In the genomic region with DNA sequence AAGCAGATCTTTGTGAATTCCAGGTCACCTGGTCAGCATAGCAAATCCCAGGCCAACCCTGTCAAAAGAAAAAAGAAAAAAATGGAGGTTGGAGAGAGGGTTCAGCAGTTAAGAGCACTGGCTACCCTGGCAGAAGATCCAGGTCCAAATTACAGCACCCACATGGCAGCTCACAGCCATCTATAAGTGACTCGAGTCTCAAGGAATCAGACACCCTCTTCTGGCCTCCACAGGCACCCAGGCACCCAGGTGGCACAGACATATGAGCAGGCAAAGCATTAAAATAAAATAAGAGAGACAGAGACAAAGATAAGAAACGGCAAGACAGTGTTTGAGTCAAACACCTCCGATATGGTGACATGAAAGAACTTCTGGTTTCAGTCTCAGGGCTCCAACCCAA, we compare ENCODE assay signal across 13 mouse cellular contexts. TPM values are rescaled to one million over a fixed set of nuclear protein-coding genes. Genes with fewer than 3 reads are reported as not detected.
DNase-seq lines count a peak whose midpoint lies in the region; ATAC-seq and TF ChIP-seq lines count a peak whose summit lies in the region.
"Had no signal": no experiment of that assay in that cellular context is flagged by ENCODE, and none has a peak within 500 bp of the region (broad histone marks: within the 10 kb centered on the region; RNA-seq: fewer than 3 reads in every experiment).

No protein-coding gene starts in this region.

- 0 out of 2 replicates have a peak overlapping the region, but pooled peaks have one; percentile 18 for H3K4me2 ChIP-seq in CH12.LX (ENCODE audit: insufficient read depth, low read depth, poor library complexity, severe bottlenecking)
- H3K4me2 ChIP-seq: embryonic facial prominence, embryonic 12.5 days; heart, embryonic 15.5 days had no signal

- no peaks in the 10 kb centered on the region for H3K79me2 ChIP-seq in CH12.LX (replicated peaks; ENCODE audit: control insufficient read depth, extremely low read depth, insufficient read depth, poor library complexity, severe bottlenecking)

- no peaks in the 10 kb centered on the region for H3K4me1 ChIP-seq in CH12.LX (ENCODE audit: control insufficient read depth in 1 of 2, insufficient read depth in 2 of 2)
- 0 out of 2 replicates have a peak, but pooled peaks cover 2% of the 10 kb centered on the region for H3K4me1 ChIP-seq in brown adipose tissue, adult 24 weeks (ENCODE audit: control insufficient read depth, insufficient read depth, insufficient read length, low read length)
- peaks cover 5% of the 10 kb centered on the region; the same call in 1 of the 2 replicates for H3K4me1 ChIP-seq in hindbrain, embryonic 10.5 days (replicated peaks)
- H3K4me1 ChIP-seq: embryonic facial prominence, embryonic 12.5 days; heart, embryonic 15.5 days had no signal

- H3K9me3 ChIP-seq in CH12.LX (replicated peaks; ENCODE audit: low read length), result no peaks in the 10 kb centered on the region
- H3K9me3 ChIP-seq in hindbrain, embryonic 10.5 days, result no peaks in the 10 kb centered on the region
- H3K9me3 ChIP-seq: embryonic facial prominence, embryonic 12.5 days; heart, embryonic 15.5 days had no signal

- peak; percentile 20; the same call in 1 of the 2 replicates for ATAC-seq in megakaryocyte-erythroid progenitor cell, adult 5-6 weeks (replicated peaks; ENCODE audit: low FRiP score, low TSS enrichment, poor library complexity, severe bottlenecking)

- WGBS in hindbrain, embryonic 10.5 days, result 45% methylated on average over 3 of the region's 3 CpGs

- no peak for TF ChIP-seq POLR2A in CH12.LX (IDR thresholded peaks at IDR 0.05; ENCODE audit: low read depth, low read length)

- H3K36me3 ChIP-seq in CH12.LX (replicated peaks in 1 of 2; ENCODE audit: control insufficient read depth in 1 of 2, insufficient read depth in 1 of 2, low read length in 1 of 2), result no peaks in the 10 kb centered on the region
- no peaks in the 10 kb centered on the region for H3K36me3 ChIP-seq in hindbrain, embryonic 10.5 days
- H3K36me3 ChIP-seq: embryonic facial prominence, embryonic 12.5 days; heart, embryonic 15.5 days had no signal

- no peak for DNase-seq in CH12.LX (ENCODE audit: extremely low read depth)
- DNase-seq in hindbrain, embryonic 10.5 days (ENCODE audit: low spot score), result no peak
- DNase-seq in embryo, embryonic 11 days, result no peak
- DNase-seq in heart, adult 8-10 months (ENCODE audit: low spot score), result no peak
- no peak for DNase-seq in adrenal gland, adult (ENCODE audit: inconsistent age in 2 of 2, low spot score in 1 of 2)

- H3K9ac ChIP-seq in CH12.LX (ENCODE audit: insufficient read depth, low read depth), result no peak overlapping the region
- H3K9ac ChIP-seq: embryonic facial prominence, embryonic 12.5 days; heart, embryonic 15.5 days; liver, embryonic 14.5 days had no signal

- TF ChIP-seq EP300 in CH12.LX (IDR thresholded peaks at IDR 0.05; ENCODE audit: low read length), result no peak

- no peak overlapping the region for H3K27ac ChIP-seq in CH12.LX (ENCODE audit: insufficient read depth, low read depth)
- H3K27ac ChIP-seq in brown adipose tissue, adult 24 weeks (replicated peaks; ENCODE audit: low read depth, low read length), result peak overlapping the region; percentile 37
- H3K27ac ChIP-seq in hindbrain, embryonic 10.5 days, result peak overlapping the region; percentile 53
- H3K27ac ChIP-seq: embryonic facial prominence, embryonic 12.5 days; heart, embryonic 15.5 days; kidney, postnatal 0 days; liver, embryonic 14.5 days had no signal

- dilution Hi-C loops in CH12.LX (cut with MboI; ENCODE audit: extremely low pct_ligation_motif_present, extremely low pct_unique_long_range_greater_than_20kb, low sequenced_read_pairs), result no loop called here

- in situ Hi-C loops in CH12.LX (cut with MboI; ENCODE audit: low pct_ligation_motif_present, low pct_unique_long_range_greater_than_20kb, low sequenced_read_pairs), result loop anchor here (5.0 kb wide), 2 partner anchors 75 to 175 kb away; no protein-coding TSS in a partner anchor

- H3K27me3 ChIP-seq in CH12.LX (replicated peaks), result peaks cover 46% of the 10 kb centered on the region
- 0 out of 2 replicates have a peak, but pooled peaks cover 3% of the 10 kb centered on the region for H3K27me3 ChIP-seq in hindbrain, embryonic 10.5 days (ENCODE audit: insufficient read depth, poor library complexity, severe bottlenecking)
- H3K27me3 ChIP-seq: embryonic facial prominence, embryonic 12.5 days; heart, embryonic 15.5 days had no signal

- TF ChIP-seq RAD21 in CH12.LX (IDR thresholded peaks at IDR 0.05; ENCODE audit: low read depth, low read length), result no peak

- H3K4me3 ChIP-seq in CH12.LX (replicated peaks in 1 of 3; ENCODE audit: low read depth in 2 of 3, low read length in 2 of 3, poor library complexity in 1 of 3), result no peak overlapping the region
- H3K4me3 ChIP-seq in brown adipose tissue, adult 24 weeks (ENCODE audit: insufficient read depth, low read depth, low read length), result no peak overlapping the region
- H3K4me3 ChIP-seq in hindbrain, embryonic 10.5 days, result no peak overlapping the region
- H3K4me3 ChIP-seq: embryonic facial prominence, embryonic 12.5 days; heart, embryonic 15.5 days had no signal

- TF ChIP-seq CTCF in CH12.LX (conservative IDR thresholded peaks at IDR 0.05 in 1 of 2, IDR thresholded peaks at IDR 0.05 in 1 of 2; ENCODE audit: low read depth in 2 of 2, low read length in 2 of 2), result no peak

TF ChIP-seq in CH12.LX, 34 proteins besides CTCF, POLR2A, EP300 and RAD21:
- no peak for TF ChIP-seq TCF12 (IDR thresholded peaks at IDR 0.05; ENCODE audit: low read depth, low read length)
- no peak for TF ChIP-seq BHLHE40 (IDR thresholded peaks at IDR 0.05; ENCODE audit: low read depth, low read length)
- TF ChIP-seq MAZ (IDR thresholded peaks at IDR 0.05; ENCODE audit: low read depth, low read length), result no peak
- TF ChIP-seq MAX (IDR thresholded peaks at IDR 0.05; ENCODE audit: low read length), result no peak
- TF ChIP-seq KAT2A (IDR thresholded peaks at IDR 0.05; ENCODE audit: insufficient replicate concordance, low read length), result no peak
- no peak for TF ChIP-seq NRF1 (IDR thresholded peaks at IDR 0.05; ENCODE audit: low read depth, low read length)
- no peak for TF ChIP-seq SIN3A (IDR thresholded peaks at IDR 0.05; ENCODE audit: low read length)
- TF ChIP-seq MEF2A (IDR thresholded peaks at IDR 0.05; ENCODE audit: borderline replicate concordance, low read depth, low read length), result no peak
- no peak for TF ChIP-seq GABPA (IDR thresholded peaks at IDR 0.05; ENCODE audit: insufficient replicate concordance, low read depth, low read length)
- TF ChIP-seq ZC3H11A (IDR thresholded peaks at IDR 0.05; ENCODE audit: low read depth, low read length), result no peak
- no peak for TF ChIP-seq ZKSCAN1 (IDR thresholded peaks at IDR 0.05; ENCODE audit: borderline replicate concordance, low read depth, low read length)

RNA-seq across cellular contexts. Expression of gene Csnk2a1, which starts 29.7 kb away (rescaled TPM):
- total RNA-seq in CH12.LX (2012; rRNA removed), result 100 and 101 TPM in 2 replicates
- 145 and 146 TPM in 2 replicates for total RNA-seq in CH12.LX (2014; rRNA removed)
- 79.2 and 86.9 TPM in 2 replicates for polyA plus RNA-seq in CH12.LX (2012; ENCODE audit: insufficient read length, low read depth)
- 90.2 and 95.3 TPM in 2 replicates for polyA plus RNA-seq in brown adipose tissue, adult 24 weeks (2012; ENCODE audit: insufficient read depth, insufficient read length, missing spikeins)
- polyA plus RNA-seq in hindbrain, embryonic 10.5 days (2016; fragmentation: Nextera tagmentation; extraction: Ambion mirVana), result 83.7 and 91.3 TPM in 2 replicates
- 109 and 165 TPM in 2 replicates for total RNA-seq in megakaryocyte-erythroid progenitor cell, adult 5-6 weeks (2014; fragmentation: Nextera tagmentation)
- total RNA-seq in megakaryocyte-erythroid progenitor cell, adult 5-6 weeks (2017), result 158 and 161 TPM in 2 replicates
- total RNA-seq in heart, adult 8-10 months (2022), result 100 to 1,000 TPM in 2 of 4 experiments, 10 to 100 TPM in 2; 92.9 to 115 (median 101) TPM

RNA-seq across cellular contexts. Expression of gene Tcf15, which starts 53.5 kb away (rescaled TPM):
- total RNA-seq in CH12.LX (2012; rRNA removed) (not detected in 2 replicates), CH12.LX (2014; rRNA removed) (not detected in 2 replicates)
- polyA plus RNA-seq in CH12.LX (2012; ENCODE audit: insufficient read length, low read depth), result not detected in 2 replicates
- 12.1 and 20.7 TPM in 2 replicates for polyA plus RNA-seq in brown adipose tissue, adult 24 weeks (2012; ENCODE audit: insufficient read depth, insufficient read length, missing spikeins)
- 5.2 and 7.6 TPM in 2 replicates for polyA plus RNA-seq in hindbrain, embryonic 10.5 days (2016; fragmentation: Nextera tagmentation; extraction: Ambion mirVana)
- total RNA-seq in megakaryocyte-erythroid progenitor cell, adult 5-6 weeks (2014; fragmentation: Nextera tagmentation), result 1.0 TPM in 1 of 2 replicates, not detected in the other
- 2.1 and 4.3 TPM in 2 replicates for total RNA-seq in megakaryocyte-erythroid progenitor cell, adult 5-6 weeks (2017)
- total RNA-seq in heart, adult 8-10 months (2022), result 10 to 100 TPM; 21.1 to 47.5 (median 28.5) TPM
- total RNA-seq: monocyte, adult 5-6 weeks had no signal
- polyA plus RNA-seq: CD4-positive, CD25-positive, alpha-beta regulatory T cell, adult 4 months had no signal

Comparison
In these comparisons a context has a peak if more than half of its experiments do, and no peak if none do; other contexts are left out.
1. RNA of gene Tcf15, which starts 53.5 kb away (total RNA-seq): 21.1 to 47.5 TPM in heart, adult 8-10 months; 1.0 to 4.3 TPM in megakaryocyte-erythroid progenitor cell, adult 5-6 weeks and not detected in CH12.LX; every median in the first group is over 4 times any median in the second.